17 mouse cellular contexts compared by ENCODE assay signal in the genomic region with DNA sequence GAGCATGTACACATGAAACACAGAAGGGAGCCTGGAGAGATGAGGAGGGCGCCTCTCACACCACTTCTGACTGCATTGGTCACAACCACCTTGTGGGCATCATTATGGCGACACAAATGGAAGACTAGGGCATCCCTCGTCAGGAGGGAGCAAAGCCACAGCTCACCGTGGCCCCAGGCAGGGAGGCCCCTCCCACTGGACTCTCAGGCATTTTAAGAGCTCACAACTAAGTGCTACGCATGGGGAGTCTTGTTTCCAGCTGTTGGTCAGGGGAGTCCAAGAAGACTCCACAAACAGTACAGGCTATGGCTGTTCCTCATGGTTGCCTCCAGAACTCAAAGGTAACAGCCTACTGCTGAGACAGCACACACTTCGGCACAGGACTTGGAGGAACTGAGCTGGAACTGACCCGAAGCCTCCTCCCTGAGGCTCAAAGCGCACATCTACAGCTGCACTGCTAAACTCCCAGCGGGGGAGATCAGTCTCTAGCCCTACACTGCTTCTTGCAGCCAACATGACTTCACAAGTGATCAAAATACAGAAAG.
A peak's percentile ranks its signal among the peaks of the same experiment; 100 is the strongest.
DNase-seq lines count a peak whose midpoint lies in the region; ATAC-seq lines count a peak whose summit lies in the region.
"Had no signal": no experiment of that assay in that cellular context is flagged by ENCODE, and none has a peak within 500 bp of the region (broad histone marks: within the 10 kb centered on the region; RNA-seq: fewer than 3 reads in every experiment).

No protein-coding gene starts in this region.

- peak overlapping the region; percentile 8 to 64; a peak in 3 of 4 replicates for H3K27ac ChIP-seq in heart, embryonic 14.5 days (replicated peaks in 1 of 2; ENCODE audit: control insufficient read depth in 1 of 2, insufficient read depth in 1 of 2, low read depth in 2 of 2, low read length in 2 of 2)
- H3K27ac ChIP-seq in midbrain, embryonic 16.5 days (ENCODE audit: low read length), result no peak overlapping the region
- H3K27ac ChIP-seq in midbrain, embryonic 13.5 days, result no peak overlapping the region
- no peak overlapping the region for H3K27ac ChIP-seq in neural tube, embryonic 15.5 days (replicated peaks)
- H3K27ac ChIP-seq: gastrocnemius, adult 2 months; hindbrain, embryonic 15.5 days; macrophage had no signal

- no peak overlapping the region for H3K4me2 ChIP-seq in heart, embryonic 14.5 days (ENCODE audit: low read length)
- H3K4me2 ChIP-seq in midbrain, embryonic 16.5 days (ENCODE audit: low read length), result no peak overlapping the region
- no peak overlapping the region for H3K4me2 ChIP-seq in midbrain, embryonic 13.5 days (replicated peaks)
- no peak overlapping the region for H3K4me2 ChIP-seq in neural tube, embryonic 15.5 days
- H3K4me2 ChIP-seq: hindbrain, embryonic 15.5 days; lung, embryonic 14.5 days; midbrain, embryonic 11.5 days had no signal

- 70% methylated on average over 9 of the region's 9 CpGs for WGBS in heart, embryonic 14.5 days
- 73% methylated on average over 9 of the region's 9 CpGs for WGBS in midbrain, embryonic 16.5 days
- WGBS in midbrain, embryonic 13.5 days, result 70% methylated on average over 9 of the region's 9 CpGs
- WGBS in neural tube, embryonic 15.5 days, result 84% methylated on average over 9 of the region's 9 CpGs

- H3K4me3 ChIP-seq in heart, embryonic 14.5 days (ENCODE audit: control insufficient read depth in 1 of 2, insufficient read depth in 1 of 2, low read depth in 1 of 2, low read length in 2 of 2), result no peak overlapping the region
- H3K4me3 ChIP-seq in midbrain, embryonic 16.5 days (ENCODE audit: low read depth, low read length), result no peak overlapping the region
- H3K4me3 ChIP-seq in midbrain, embryonic 13.5 days (replicated peaks), result no peak overlapping the region
- H3K4me3 ChIP-seq in neural tube, embryonic 15.5 days (replicated peaks), result no peak overlapping the region
- H3K4me3 ChIP-seq: gastrocnemius, adult 2 months; hindbrain, embryonic 15.5 days had no signal

- H3K9ac ChIP-seq in heart, embryonic 14.5 days (ENCODE audit: low read length), result no peak overlapping the region
- H3K9ac ChIP-seq in midbrain, embryonic 16.5 days (ENCODE audit: low read depth, low read length), result no peak overlapping the region
- H3K9ac ChIP-seq in midbrain, embryonic 13.5 days (replicated peaks), result no peak overlapping the region
- H3K9ac ChIP-seq in neural tube, embryonic 15.5 days (replicated peaks), result no peak overlapping the region
- H3K9ac ChIP-seq: hindbrain, embryonic 15.5 days; lung, embryonic 14.5 days had no signal

- no peak for DNase-seq in heart, adult 9 months (ENCODE audit: low spot score in 2 of 2)
- DNase-seq in kidney, postnatal 10 days, result peak; percentile 69
- no peak for DNase-seq in gastrocnemius, postnatal 36 days
- DNase-seq: adrenal gland, postnatal 14 days; cerebellum, adult 11-12 months; cerebellum, postnatal 25 days; gastrocnemius, adult 2 months; liver; lung, embryonic 14.5 days; right cerebral cortex, postnatal 4 days had no signal

- H3K36me3 ChIP-seq in heart, embryonic 14.5 days (ENCODE audit: control insufficient read depth, insufficient read depth, low read length), result peaks cover 20% of the 10 kb centered on the region
- H3K36me3 ChIP-seq in midbrain, embryonic 16.5 days (ENCODE audit: control insufficient read depth, insufficient read depth, low read length), result no peaks in the 10 kb centered on the region
- peaks cover 8% of the 10 kb centered on the region for H3K36me3 ChIP-seq in midbrain, embryonic 13.5 days
- H3K36me3 ChIP-seq in neural tube, embryonic 15.5 days, result no peaks in the 10 kb centered on the region
- H3K36me3 ChIP-seq: hindbrain, embryonic 15.5 days had no signal

- H3K27me3 ChIP-seq in heart, embryonic 14.5 days (ENCODE audit: control insufficient read depth, insufficient read depth, low read length), result no peaks in the 10 kb centered on the region
- no peaks in the 10 kb centered on the region for H3K27me3 ChIP-seq in midbrain, embryonic 16.5 days (ENCODE audit: control insufficient read depth, insufficient read depth, low read depth, low read length)
- no peaks in the 10 kb centered on the region for H3K27me3 ChIP-seq in midbrain, embryonic 13.5 days
- no peaks in the 10 kb centered on the region for H3K27me3 ChIP-seq in neural tube, embryonic 15.5 days (replicated peaks)
- H3K27me3 ChIP-seq: hindbrain, embryonic 15.5 days had no signal

- H3K4me1 ChIP-seq in heart, embryonic 14.5 days (ENCODE audit: control insufficient read depth in 2 of 2, insufficient read depth in 2 of 2, low read length in 2 of 2), result peaks cover 36 to 41% of the 10 kb centered on the region in 2 experiments
- H3K4me1 ChIP-seq in midbrain, embryonic 16.5 days (ENCODE audit: control insufficient read depth, insufficient read depth, low read length), result peaks cover 6% of the 10 kb centered on the region
- peaks cover 15% of the 10 kb centered on the region; the same call in 1 of the 2 replicates for H3K4me1 ChIP-seq in midbrain, embryonic 13.5 days (replicated peaks)
- H3K4me1 ChIP-seq in neural tube, embryonic 15.5 days, result peaks cover 17% of the 10 kb centered on the region

- no peaks in the 10 kb centered on the region for H3K9me3 ChIP-seq in heart, embryonic 14.5 days (ENCODE audit: control insufficient read depth, low read length)
- no peaks in the 10 kb centered on the region for H3K9me3 ChIP-seq in midbrain, embryonic 16.5 days (replicated peaks; ENCODE audit: control insufficient read depth, low read length, poor library complexity, severe bottlenecking)
- H3K9me3 ChIP-seq in midbrain, embryonic 13.5 days, result no peaks in the 10 kb centered on the region
- H3K9me3 ChIP-seq in neural tube, embryonic 15.5 days (replicated peaks), result no peaks in the 10 kb centered on the region
- H3K9me3 ChIP-seq: hindbrain, embryonic 15.5 days had no signal

- intact Hi-C loops in gastrocnemius, postnatal 36 days (cut with DNase I), result no loop called here

- no peak for ATAC-seq in heart, embryonic 14.5 days (ENCODE audit: insufficient number of reproducible peaks, insufficient read depth, low FRiP score, low read depth)
- peak; percentile 5; the same call in 1 of the 2 replicates for ATAC-seq in midbrain, embryonic 16.5 days
- no peak for ATAC-seq in midbrain, embryonic 13.5 days
- ATAC-seq in neural tube, embryonic 15.5 days (ENCODE audit: low FRiP score), result no peak

Comparison
In these comparisons a context has a peak if more than half of its experiments do, and no peak if none do; other contexts are left out.
1. H3K27ac ChIP-seq: peak in heart, embryonic 14.5 days (2 of 2); none in midbrain, embryonic 16.5 days (single experiment), midbrain, embryonic 13.5 days (single experiment) and neural tube, embryonic 15.5 days (single experiment).